In the genomic region with DNA sequence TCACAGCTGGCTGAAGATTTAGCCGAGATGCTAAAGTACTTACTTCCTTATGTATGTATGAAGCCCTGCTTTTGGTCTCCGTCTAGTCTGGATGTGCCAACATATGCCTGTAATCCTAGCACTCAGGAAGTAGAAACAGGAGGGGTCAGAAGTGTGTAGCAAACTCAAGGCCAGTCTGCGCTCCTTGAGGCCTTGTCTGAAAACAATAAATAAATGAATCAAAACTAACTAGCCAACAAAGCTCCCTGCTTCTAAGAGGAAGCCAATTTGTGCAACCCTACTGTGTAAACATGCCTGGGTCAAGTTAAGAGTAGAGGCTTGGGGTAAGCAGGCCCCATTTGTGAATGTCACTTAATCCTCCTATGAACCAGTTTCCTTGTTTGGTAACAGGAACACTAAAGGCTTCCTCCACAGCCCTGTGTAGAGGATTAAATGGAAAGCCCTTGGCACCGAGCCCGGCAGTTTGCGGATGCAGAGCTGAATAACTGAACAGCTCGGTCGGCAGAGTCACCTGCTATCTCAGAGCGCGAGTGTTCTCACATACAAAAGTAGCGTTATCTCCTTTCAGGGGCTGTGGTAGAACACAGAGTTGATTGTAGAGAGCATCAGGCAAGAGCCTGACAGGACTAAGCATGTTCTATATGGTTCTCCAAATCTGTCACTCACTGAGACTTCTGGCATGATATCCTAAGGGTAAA, we compare ENCODE assay signal across 8 mouse cellular contexts.
DNase-seq lines count a peak whose midpoint lies in the region; ATAC-seq lines count a peak whose summit lies in the region.

No protein-coding gene starts in this region.

- no peak overlapping the region for H3K4me3 ChIP-seq in hindbrain, embryonic 16.5 days (ENCODE audit: low read length)

- no peak overlapping the region for H3K4me2 ChIP-seq in hindbrain, embryonic 16.5 days (ENCODE audit: low read length)

- peaks cover 16% of the 10 kb centered on the region for H3K4me1 ChIP-seq in hindbrain, embryonic 16.5 days (ENCODE audit: control insufficient read depth, insufficient read depth, low read depth, low read length)

- no peaks in the 10 kb centered on the region for H3K36me3 ChIP-seq in hindbrain, embryonic 16.5 days (ENCODE audit: control insufficient read depth, insufficient read depth, low read length)

- 29% methylated on average over 11 of the region's 11 CpGs for WGBS in hindbrain, embryonic 16.5 days

- no peaks in the 10 kb centered on the region for H3K27me3 ChIP-seq in hindbrain, embryonic 16.5 days (replicated peaks; ENCODE audit: control insufficient read depth, insufficient read depth, low read length)

- peak; percentile 89 for DNase-seq in adrenal gland, postnatal 10 days
- DNase-seq in cerebellum, postnatal 10 days = peak; percentile 95 to 97
- peak; percentile 63 for DNase-seq in gastrocnemius, adult 18-20 months (ENCODE audit: low spot score)
- DNase-seq in left cerebral cortex, adult 18-20 months (ENCODE audit: low spot score in 2 of 2) = peak; percentile 64 to 76
- DNase-seq in right cerebral cortex, postnatal 36 days (ENCODE audit: low spot score in 2 of 2) = peak; percentile 74 to 75
- DNase-seq in yolk sac, embryonic 10.5 days (ENCODE audit: low spot score) = no peak

- no peak overlapping the region for H3K9ac ChIP-seq in hindbrain, embryonic 16.5 days (ENCODE audit: low read depth, low read length)

- peak overlapping the region; percentile 56 for H3K27ac ChIP-seq in hindbrain, embryonic 16.5 days (ENCODE audit: low read depth, low read length)

- H3K9me3 ChIP-seq in hindbrain, embryonic 16.5 days (ENCODE audit: control insufficient read depth, low read length) = no peaks in the 10 kb centered on the region

- ATAC-seq in hindbrain, embryonic 16.5 days = peak; percentile 80
- ATAC-seq in megakaryocyte progenitor cell, adult 5-6 weeks (replicated peaks; ENCODE audit: poor library complexity) = peak; percentile 78
